Mouse (Mus musculus) kidney, adult 2 months (tissue): ENCODE measurements at regions not wholly inside any gene's neighbourhood (a gene's known extent, or its start where the extent isn't known, plus 50 kb on each side); places are given as distances from the start of the nearest gene placed in this dataset.

ENCODE experiments used
- DNase-seq: peaks from one replicate; pipeline ENCODE4 v3.0.0; 2021
- H3K27ac ChIP-seq: fragments of 200-500 bp; 2 replicates; pipeline ENCODE4 v1.5.1; 2012; ENCODE audit warnings: low read depth, low read length, control low read depth, inconsistent platforms; ENCODE audit not compliant: insufficient read depth
- H3K27me3 ChIP-seq: fragments of 200-500 bp; replicated peaks from 2 replicates; pipeline ENCODE4 v1.6.1; 2012; ENCODE audit warnings: mild to moderate bottlenecking, moderate library complexity, low read length, inconsistent platforms; ENCODE audit not compliant: control insufficient read depth, insufficient read depth
- H3K36me3 ChIP-seq: fragments of 200-500 bp; 2 replicates; pipeline ENCODE4 v1.6.1; 2012; ENCODE audit warnings: mild to moderate bottlenecking, moderate library complexity, low read length, inconsistent platforms; ENCODE audit not compliant: control insufficient read depth, insufficient read depth
- H3K4me1 ChIP-seq: fragments of 200-500 bp; 2 replicates; pipeline ENCODE4 v1.6.1; 2011; ENCODE audit warnings: low read length; ENCODE audit not compliant: control insufficient read depth, insufficient read depth
- H3K4me3 ChIP-seq: fragments of 200-500 bp; 2 replicates; pipeline ENCODE4 v1.5.1; 2011; ENCODE audit warnings: mild to moderate bottlenecking, low read depth, low read length, control low read depth; ENCODE audit not compliant: insufficient read depth
- CTCF ChIP-seq: fragments of 200-500 bp; conservative IDR thresholded peaks from 2 replicates; pipeline ENCODE4 v1.5.1; 2011; ENCODE audit warnings: low read depth, mild to moderate bottlenecking, control low read depth, low read length, moderate library complexity, mixed read lengths; ENCODE audit not compliant: insufficient read depth, insufficient read length
- POLR2A ChIP-seq: fragments of 200-500 bp; IDR thresholded peaks from one replicate; pipeline ENCODE4 v1.6.1; 2011; ENCODE audit warnings: low read depth, low read length, control low read depth
- WGBS: fragments of 180-500 bp; shearing (Covaris S2); methylation state at CpG from one replicate; pipeline ENCODE4 v1.1.7; 2018; 5-methylcytosine and 5-hydroxymethylcytosine counted together

DNA sequence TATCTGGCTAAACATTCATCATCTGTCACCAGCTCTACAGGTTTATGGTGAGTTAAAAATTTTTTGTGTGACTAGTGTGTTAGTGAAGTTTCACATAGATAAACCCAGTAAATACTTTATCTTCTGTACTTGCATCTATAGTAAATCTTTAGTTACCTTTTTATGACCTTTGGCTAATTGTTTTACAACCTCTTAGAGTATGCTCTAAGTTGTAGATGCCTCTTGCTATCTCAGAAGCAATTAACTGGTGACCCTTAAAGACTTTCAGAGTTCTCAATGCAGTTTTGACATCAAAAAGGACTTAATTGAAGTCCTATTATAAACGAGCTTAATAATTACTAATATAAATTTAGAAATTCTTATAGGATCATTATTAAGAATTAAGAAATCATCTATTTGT, 265.6 kb downstream of the Hivep2 start:
- H3K4me3 ChIP-seq: no peak overlapping the region
- H3K36me3 ChIP-seq: no peaks in the 10 kb centered on the region
- H3K4me1 ChIP-seq: no peaks in the 10 kb centered on the region
- H3K27ac ChIP-seq: no peak overlapping the region
- no peak for DNase-seq
- no peak for TF ChIP-seq POLR2A
- TF ChIP-seq CTCF: no peak
- no peaks in the 10 kb centered on the region for H3K27me3 ChIP-seq
- WGBS: 71% methylated on average over 1 of the region's 1 CpGs

DNA sequence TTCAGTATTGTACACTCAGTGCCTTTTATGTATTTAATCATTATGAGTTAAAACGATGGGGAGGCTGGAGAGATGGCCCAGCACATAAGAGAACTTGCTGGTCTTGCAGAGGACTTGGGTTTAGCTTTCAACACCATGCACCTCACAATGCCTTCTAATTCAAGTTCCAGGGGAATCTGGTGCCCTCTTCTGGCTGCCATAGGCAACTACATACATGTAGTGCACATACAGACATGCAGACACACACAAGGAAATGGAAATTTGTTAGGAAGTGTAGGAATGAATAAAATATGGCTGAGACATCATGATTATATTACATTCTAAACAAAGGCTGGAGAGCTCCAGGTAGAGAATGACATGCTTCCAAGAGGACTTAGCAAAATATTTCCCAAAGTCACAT, 251.4 kb downstream of the Hivep2 start:
- no peak overlapping the region for H3K4me3 ChIP-seq
- H3K27ac ChIP-seq: no peak overlapping the region
- whole genome bisulfite sequencing: 98% methylated on average over 1 of the region's 1 CpGs
- no peaks in the 10 kb centered on the region for H3K27me3 ChIP-seq
- no peaks in the 10 kb centered on the region for H3K4me1 ChIP-seq
- H3K36me3 ChIP-seq: no peaks in the 10 kb centered on the region
- DNase-seq: no peak
- TF ChIP-seq POLR2A (no peak), CTCF (no peak)

DNA sequence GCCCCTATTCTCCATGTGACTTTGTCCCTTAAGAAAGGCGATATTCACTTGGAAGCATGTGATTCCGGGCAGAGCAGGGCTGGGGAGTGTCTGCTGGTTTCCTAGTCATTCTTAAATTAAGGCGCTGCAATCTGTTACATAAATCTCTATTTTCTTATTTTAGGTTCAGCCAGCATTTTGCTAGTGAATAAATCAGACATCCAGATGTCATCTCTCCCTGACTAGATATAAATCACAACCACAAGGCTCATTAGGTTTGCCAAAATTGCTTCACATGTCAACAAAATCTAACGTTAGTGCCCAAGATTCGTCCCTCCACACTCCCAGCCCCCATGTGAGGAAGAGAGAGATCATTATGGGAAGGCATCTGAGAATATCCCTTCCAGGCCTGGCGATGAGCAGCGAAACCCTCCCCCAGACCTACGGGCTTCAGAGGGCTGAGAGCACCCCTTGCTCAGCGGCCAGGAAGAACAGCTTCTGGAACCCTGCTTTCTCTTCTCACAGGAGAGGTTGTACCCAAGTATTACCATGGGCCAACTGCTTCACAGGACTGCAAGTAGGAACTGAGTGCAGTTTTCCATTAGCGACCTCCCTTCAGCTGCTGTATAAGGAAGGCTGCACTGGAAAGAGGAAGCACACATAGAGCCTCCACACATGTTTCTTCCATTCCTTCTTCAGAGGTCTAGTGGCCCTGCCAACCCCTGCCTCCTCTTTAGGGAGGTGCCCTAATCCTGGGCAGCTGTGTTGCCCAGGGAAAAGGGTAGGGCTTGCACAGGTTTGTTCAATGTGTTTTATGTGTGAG, 250.5 kb downstream of the Hivep2 start:
- Histone ChIP-seq H3K4me3 (no peak overlapping the region), H3K27ac (no peak overlapping the region), H3K4me1 (no peaks in the 10 kb centered on the region), H3K27me3 (no peaks in the 10 kb centered on the region), H3K36me3 (no peaks in the 10 kb centered on the region)
- WGBS: 33% methylated on average over 10 of the region's 10 CpGs
- no peak for TF ChIP-seq CTCF
- TF ChIP-seq POLR2A: no peak
- no peak for DNase-seq

GRCm38 (mm10) chr10:14215512-14215911, 249.6 kb downstream of the Hivep2 start:
- Histone ChIP-seq H3K36me3 (no peaks in the 10 kb centered on the region), H3K4me1 (no peaks in the 10 kb centered on the region), H3K4me3 (no peak overlapping the region), H3K27me3 (no peaks in the 10 kb centered on the region), H3K27ac (no peak overlapping the region)
- WGBS: 81% methylated on average over 4 of the region's 4 CpGs
- no peak for TF ChIP-seq CTCF
- TF ChIP-seq POLR2A: no peak
- no peak for DNase-seq

DNA sequence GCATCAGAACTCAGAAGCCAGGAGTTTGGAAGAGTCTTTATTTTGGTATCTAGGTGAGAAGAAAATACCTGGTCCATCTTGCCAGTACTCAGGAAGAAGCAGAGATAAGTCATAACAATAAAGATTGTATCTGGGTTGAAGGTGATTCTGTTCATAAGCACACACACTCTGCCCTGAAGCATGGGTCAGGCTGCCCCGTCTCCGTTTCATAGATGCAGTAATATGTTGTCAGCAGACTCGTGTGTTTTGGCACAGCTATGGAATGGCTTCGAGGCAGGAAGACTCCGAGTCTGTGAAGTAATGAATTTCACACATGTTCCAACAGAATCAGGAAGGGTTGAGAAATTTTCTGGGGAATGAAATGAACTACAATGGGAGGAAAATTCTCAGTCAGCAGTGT, 247.7 kb downstream of the Hivep2 start:
- no peak for DNase-seq
- Histone ChIP-seq H3K4me3 (no peak overlapping the region), H3K36me3 (no peaks in the 10 kb centered on the region), H3K4me1 (no peaks in the 10 kb centered on the region), H3K27me3 (no peaks in the 10 kb centered on the region), H3K27ac (no peak overlapping the region)
- WGBS: 81% methylated on average over 5 of the region's 5 CpGs
- TF ChIP-seq CTCF (no peak), POLR2A (no peak)

GRCm38 (mm10) chr10:14211926-14212325, 246.1 kb downstream of the Hivep2 start:
- TF ChIP-seq CTCF (no peak), POLR2A (no peak)
- DNase-seq: peak; percentile 7
- Histone ChIP-seq H3K4me3 (no peak overlapping the region), H3K27ac (no peak overlapping the region), H3K4me1 (no peaks in the 10 kb centered on the region), H3K36me3 (no peaks in the 10 kb centered on the region), H3K27me3 (no peaks in the 10 kb centered on the region)
- 36% methylated on average over 6 of the region's 6 CpGs for WGBS

GRCm38 (mm10) chr10:14211481-14211880, 245.6 kb downstream of the Hivep2 start:
- H3K27ac ChIP-seq: no peak overlapping the region
- no peaks in the 10 kb centered on the region for H3K27me3 ChIP-seq
- no peaks in the 10 kb centered on the region for H3K36me3 ChIP-seq
- no peak overlapping the region for H3K4me3 ChIP-seq
- WGBS: 67% methylated on average over 6 of the region's 6 CpGs
- DNase-seq: no peak
- H3K4me1 ChIP-seq: no peaks in the 10 kb centered on the region
- TF ChIP-seq CTCF: no peak
- no peak for TF ChIP-seq POLR2A
